Mouse (Mus musculus) forebrain, embryonic 10.5 days (tissue): Measurements from ENCODE around the gene Prpf4. TPM values are rescaled to one million over a fixed set of nuclear protein-coding genes. Genes with fewer than 3 reads are reported as not detected.

ENCODE experiments used
- DNase-seq: peaks from one replicate; pipeline ENCODE4 v3.0.0-alpha.2; 2017; ENCODE audit warnings: low spot score; ENCODE audit errors: extremely low spot score
- H3K27ac ChIP-seq: fragments of 300-500 bp; sonication (generic); 2 replicates; pipeline ENCODE4 v1.5.1; 2016; ENCODE audit warnings: mild to moderate bottlenecking
- H3K27me3 ChIP-seq: fragments of 300-500 bp; sonication (generic); 2 replicates; pipeline ENCODE4 v1.6.1; 2016; ENCODE audit warnings: mild to moderate bottlenecking; ENCODE audit not compliant: poor library complexity, severe bottlenecking
- H3K36me3 ChIP-seq: fragments of 300-500 bp; sonication (generic); replicated peaks from 2 replicates; pipeline ENCODE4 v1.6.1; 2016; ENCODE audit warnings: mild to moderate bottlenecking, moderate library complexity
- H3K4me1 ChIP-seq: fragments of 300-500 bp; sonication (generic); 2 replicates; pipeline ENCODE4 v1.6.1; 2016
- H3K4me3 ChIP-seq: fragments of 300-500 bp; sonication (generic); 2 replicates; pipeline ENCODE4 v1.5.1; 2016; ENCODE audit warnings: mild to moderate bottlenecking, moderate library complexity
- H3K9me3 ChIP-seq: fragments of 300-500 bp; sonication (generic); 2 replicates; pipeline ENCODE4 v1.6.1; 2016; ENCODE audit warnings: mild to moderate bottlenecking, moderate library complexity
- WGBS: fragments of 180-500 bp; shearing (Covaris S2); methylation state at CpG from one replicate; pipeline ENCODE4 v1.1.7; 2016; 5-methylcytosine and 5-hydroxymethylcytosine counted together
- polyA plus RNA-seq: library from polyadenylated mRNA; unstranded; fragments of >200 nt; fragmentation: Nextera tagmentation; extraction: Ambion mirVana; gene quantifications from 2 replicates; pipeline ENCODE4 v1.2.1, GENCODE M21; 2016

Gene Prpf4
- polyA plus RNA-seq, 1 experiment from 2014 or later = 38.3 TPM

- no peaks in the 10 kb centered on the region for H3K27me3 ChIP-seq
- 84% methylated on average over 9 of the region's 9 CpGs for WGBS
- H3K4me3 ChIP-seq = no peak overlapping the region
- no peaks in the 10 kb centered on the region for H3K9me3 ChIP-seq
- H3K36me3 ChIP-seq = no peaks in the 10 kb centered on the region
- H3K27ac ChIP-seq = no peak overlapping the region
- H3K4me1 ChIP-seq = peaks cover 13% of the 10 kb centered on the region
- DNase-seq = no peak
These were observed 35.6 kb upstream of the Prpf4 start for GRCm38 (mm10) chr4:62372818-62373520.

- no peaks in the 10 kb centered on the region for H3K36me3 ChIP-seq
- no peak overlapping the region for H3K27ac ChIP-seq
- no peak overlapping the region for H3K4me3 ChIP-seq
- no peak for DNase-seq
- H3K27me3 ChIP-seq = no peaks in the 10 kb centered on the region
- H3K4me1 ChIP-seq = peaks cover 16% of the 10 kb centered on the region
- 92% methylated on average over 7 of the region's 7 CpGs for WGBS
- no peaks in the 10 kb centered on the region for H3K9me3 ChIP-seq
These were observed 34.9 kb upstream of the Prpf4 start for GRCm38 (mm10) chr4:62373668-62374067.

- WGBS = 95% methylated on average over 4 of the region's 4 CpGs
- H3K4me3 ChIP-seq = no peak overlapping the region
- H3K4me1 ChIP-seq = peaks cover 23% of the 10 kb centered on the region
- no peaks in the 10 kb centered on the region for H3K9me3 ChIP-seq
- no peak for DNase-seq
- H3K36me3 ChIP-seq = no peaks in the 10 kb centered on the region
- H3K27me3 ChIP-seq = no peaks in the 10 kb centered on the region
- H3K27ac ChIP-seq = no peak overlapping the region
These were observed 34.3 kb upstream of the Prpf4 start for GRCm38 (mm10) chr4:62374342-62374741.

GRCm38 (mm10) chr4:62376123-62376522 is 32.5 kb upstream of the Prpf4 start:
- WGBS = 97% methylated on average over 2 of the region's 2 CpGs
- H3K4me3 ChIP-seq = no peak overlapping the region
- no peak overlapping the region for H3K27ac ChIP-seq
- DNase-seq = no peak
- no peaks in the 10 kb centered on the region for H3K9me3 ChIP-seq
- no peaks in the 10 kb centered on the region for H3K27me3 ChIP-seq
- no peaks in the 10 kb centered on the region for H3K36me3 ChIP-seq
- H3K4me1 ChIP-seq = peaks cover 25% of the 10 kb centered on the region

- no peaks in the 10 kb centered on the region for H3K27me3 ChIP-seq
- H3K27ac ChIP-seq = no peak overlapping the region
- peaks cover 5% of the 10 kb centered on the region; the same call in 1 of the 2 replicates for H3K36me3 ChIP-seq
- H3K9me3 ChIP-seq = no peaks in the 10 kb centered on the region
- 91% methylated on average over 9 of the region's 9 CpGs for WGBS
- H3K4me1 ChIP-seq = peaks cover 12% of the 10 kb centered on the region
- H3K4me3 ChIP-seq = no peak overlapping the region
- no peak for DNase-seq
These were observed 28.7 kb upstream of the Prpf4 start for GRCm38 (mm10) chr4:62379724-62380381.

- Histone ChIP-seq H3K9me3 (no peaks in the 10 kb centered on the region), H3K4me1 (peaks cover 12% of the 10 kb centered on the region), H3K27ac (no peak overlapping the region), H3K36me3 (peaks cover 34% of the 10 kb centered on the region), H3K4me3 (no peak overlapping the region), H3K27me3 (no peaks in the 10 kb centered on the region)
- DNase-seq = no peak
- 88% methylated on average over 6 of the region's 6 CpGs for WGBS
These were observed 25.4 kb upstream of the Prpf4 start for GRCm38 (mm10) chr4:62383207-62383606.

- peaks cover 7% of the 10 kb centered on the region for H3K4me1 ChIP-seq
- no peak overlapping the region for H3K27ac ChIP-seq
- DNase-seq = no peak
- H3K36me3 ChIP-seq = peaks cover 40% of the 10 kb centered on the region
- 89% methylated on average over 7 of the region's 7 CpGs for WGBS
- no peaks in the 10 kb centered on the region for H3K27me3 ChIP-seq
- H3K9me3 ChIP-seq = no peaks in the 10 kb centered on the region
- H3K4me3 ChIP-seq = no peak overlapping the region
These were observed 24.8 kb upstream of the Prpf4 start for GRCm38 (mm10) chr4:62383752-62384151.

- no peak overlapping the region for H3K4me3 ChIP-seq
- 93% methylated on average over 1 of the region's 1 CpGs for WGBS
- peaks cover 3% of the 10 kb centered on the region for H3K4me1 ChIP-seq
- no peak overlapping the region for H3K27ac ChIP-seq
- no peaks in the 10 kb centered on the region for H3K27me3 ChIP-seq
- DNase-seq = no peak
- no peaks in the 10 kb centered on the region for H3K9me3 ChIP-seq
- peaks cover 44% of the 10 kb centered on the region for H3K36me3 ChIP-seq
These were observed 24.4 kb upstream of the Prpf4 start for GRCm38 (mm10) chr4:62384159-62384558.

- Histone ChIP-seq H3K27ac (no peak overlapping the region), H3K4me3 (no peak overlapping the region), H3K36me3 (peaks cover 57% of the 10 kb centered on the region), H3K9me3 (no peaks in the 10 kb centered on the region), H3K4me1 (no peaks in the 10 kb centered on the region), H3K27me3 (no peaks in the 10 kb centered on the region)
- 97% methylated on average over 7 of the region's 7 CpGs for WGBS
- no peak for DNase-seq
These were observed 23.2 kb upstream of the Prpf4 start for GRCm38 (mm10) chr4:62385439-62385838.

- DNase-seq = no peak
- WGBS = 85% methylated on average over 5 of the region's 5 CpGs
- no peaks in the 10 kb centered on the region for H3K9me3 ChIP-seq
- 0 out of 2 replicates have a peak, but pooled peaks cover 3% of the 10 kb centered on the region for H3K4me1 ChIP-seq
- H3K36me3 ChIP-seq = peaks cover 89% of the 10 kb centered on the region
- H3K27me3 ChIP-seq = no peaks in the 10 kb centered on the region
- no peak overlapping the region for H3K27ac ChIP-seq
- H3K4me3 ChIP-seq = no peak overlapping the region
These were observed 18.7 kb upstream of the Prpf4 start for GRCm38 (mm10) chr4:62389592-62390512.

GRCm38 (mm10) chr4:62391892-62392291 is 16.7 kb upstream of the Prpf4 start:
- DNase-seq = no peak
- peaks cover 93% of the 10 kb centered on the region for H3K36me3 ChIP-seq
- 0 out of 2 replicates have a peak, but pooled peaks cover 3% of the 10 kb centered on the region for H3K4me1 ChIP-seq
- WGBS = 92% methylated on average over 7 of the region's 7 CpGs
- no peaks in the 10 kb centered on the region for H3K9me3 ChIP-seq
- no peak overlapping the region for H3K27ac ChIP-seq
- no peak overlapping the region for H3K4me3 ChIP-seq
- no peaks in the 10 kb centered on the region for H3K27me3 ChIP-seq

- 0 out of 2 replicates have a peak overlapping the region, but pooled peaks have one; percentile 35 for H3K27ac ChIP-seq
- 56% methylated on average over 6 of the region's 6 CpGs for WGBS
- no peak for DNase-seq
- no peaks in the 10 kb centered on the region for H3K27me3 ChIP-seq
- H3K4me3 ChIP-seq = no peak overlapping the region
- H3K36me3 ChIP-seq = peaks cover 93% of the 10 kb centered on the region
- H3K9me3 ChIP-seq = no peaks in the 10 kb centered on the region
- H3K4me1 ChIP-seq = 0 out of 2 replicates have a peak, but pooled peaks cover 3% of the 10 kb centered on the region
These were observed 15.1 kb upstream of the Prpf4 start for GRCm38 (mm10) chr4:62393459-62393858.
